Mouse (Mus musculus): ENCODE measurements around the gene Gm11733. TPM values are rescaled to one million over a fixed set of nuclear protein-coding genes. Genes with fewer than 3 reads are reported as not detected.

Gene Gm11733
- polyA plus RNA-seq, 1 experiment: not detected

DNA sequence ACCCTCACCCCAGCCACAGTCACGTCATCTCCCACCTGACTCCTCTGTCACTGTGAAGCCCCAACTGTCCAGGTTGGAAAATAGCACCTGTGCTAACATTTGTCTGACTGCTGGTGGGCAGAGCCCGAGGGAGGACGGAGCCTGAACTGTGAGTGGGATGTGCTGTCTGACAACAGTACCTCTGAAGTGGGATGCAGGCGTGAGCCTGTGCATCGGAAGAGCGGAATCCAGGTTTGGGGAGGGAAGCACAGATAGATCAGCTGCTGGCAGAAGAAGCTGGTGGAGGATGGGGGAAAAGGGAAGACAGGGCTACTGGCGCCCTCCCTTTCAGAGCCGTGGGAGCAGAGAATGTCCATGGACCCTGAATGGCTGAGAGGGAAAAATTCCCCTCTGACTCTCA lies 11.3 kb upstream of the Gm11733 start:
- no peaks in the 10 kb centered on the region for H3K79me3 ChIP-seq (ENCODE audit: low read depth)
- no peaks in the 10 kb centered on the region for H3K36me3 ChIP-seq (ENCODE audit: control insufficient read depth, insufficient read depth)
- H3K79me2 ChIP-seq (ENCODE audit: control insufficient read depth, insufficient read depth): no peaks in the 10 kb centered on the region
- H3K27me3 ChIP-seq (ENCODE audit: control insufficient read depth, insufficient read depth, insufficient read length): peaks cover 9% of the 10 kb centered on the region
- TF ChIP-seq CEBPB (IDR thresholded peaks at IDR 0.05; ENCODE audit: low read depth) (no peak), MAX (IDR thresholded peaks at IDR 0.05) (no peak), FOSL1 (IDR thresholded peaks at IDR 0.05; ENCODE audit: insufficient read depth, low read length, poor library complexity, severe bottlenecking) (no peak), CTCF (IDR thresholded peaks at IDR 0.05; ENCODE audit: control insufficient read depth, insufficient read depth, insufficient read length) (no peak), MYOG (IDR thresholded peaks at IDR 0.05; ENCODE audit: control insufficient read depth, extremely low read depth, insufficient read length) (no peak)
- H3ac ChIP-seq (ENCODE audit: control insufficient read depth, insufficient read length, low read depth): no peak overlapping the region
- no peak overlapping the region for H3K4me3 ChIP-seq (ENCODE audit: insufficient read depth, poor library complexity, severe bottlenecking)

DNA sequence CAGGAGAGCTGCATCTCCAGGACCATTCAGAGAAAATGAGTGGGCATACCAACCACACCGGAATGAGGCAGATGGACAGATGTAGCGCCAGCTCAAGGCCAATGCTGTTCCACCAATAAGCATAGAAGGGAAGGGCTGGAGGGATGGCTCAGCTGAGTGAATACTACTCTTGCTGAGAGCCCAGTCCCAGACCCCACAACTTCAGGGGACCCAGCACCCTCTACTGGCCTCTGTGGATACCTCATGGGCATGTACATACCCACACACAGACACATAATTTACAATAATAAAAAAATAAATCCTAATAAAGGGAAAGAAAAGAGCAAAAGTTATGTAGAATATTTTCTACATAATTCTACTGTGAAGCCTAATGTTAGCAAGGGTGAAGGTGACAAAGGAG lies 9.0 kb upstream of the Gm11733 start:
- Histone ChIP-seq H3K79me3 (ENCODE audit: low read depth) (no peaks in the 10 kb centered on the region), H3K79me2 (ENCODE audit: control insufficient read depth, insufficient read depth) (no peaks in the 10 kb centered on the region), H3K27me3 (ENCODE audit: control insufficient read depth, insufficient read depth, insufficient read length) (peaks cover 15% of the 10 kb centered on the region), H3K4me3 (ENCODE audit: insufficient read depth, poor library complexity, severe bottlenecking) (no peak overlapping the region), H3K36me3 (ENCODE audit: control insufficient read depth, insufficient read depth) (no peaks in the 10 kb centered on the region), H3ac (ENCODE audit: control insufficient read depth, insufficient read length, low read depth) (no peak overlapping the region)
- TF ChIP-seq USF1 (IDR thresholded peaks at IDR 0.05; ENCODE audit: low read depth) (no peak), CEBPB (IDR thresholded peaks at IDR 0.05; ENCODE audit: low read depth) (no peak), MYOD1 (IDR thresholded peaks at IDR 0.05; ENCODE audit: control insufficient read depth, insufficient read length, low read depth) (no peak), FOSL1 (IDR thresholded peaks at IDR 0.05; ENCODE audit: insufficient read depth, low read length, poor library complexity, severe bottlenecking) (no peak), MYOG (IDR thresholded peaks at IDR 0.05; ENCODE audit: control insufficient read depth, extremely low read depth, insufficient read length) (no peak), MAX (IDR thresholded peaks at IDR 0.05) (no peak)

DNA sequence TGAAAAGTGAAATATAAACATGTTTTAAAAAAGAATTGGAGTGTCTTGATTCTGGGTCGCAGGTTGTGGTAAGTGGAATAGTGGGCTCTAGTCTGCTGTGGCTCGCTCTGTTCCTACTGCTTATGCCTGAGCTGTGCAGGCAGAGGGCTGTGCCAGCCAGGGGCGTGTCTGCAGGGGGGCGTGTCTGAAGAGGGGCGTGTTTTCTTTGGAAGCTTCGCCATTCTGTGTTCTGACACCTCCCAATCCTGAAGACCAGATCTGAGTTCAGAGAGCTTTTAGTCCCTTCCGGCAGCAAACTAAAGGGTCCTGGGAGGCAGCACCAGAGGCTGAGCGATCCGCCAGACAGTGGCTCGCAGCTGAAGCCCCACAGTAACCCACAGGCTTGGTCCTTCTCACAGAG lies 8.5 kb upstream of the Gm11733 start:
- TF ChIP-seq MAX (IDR thresholded peaks at IDR 0.05) (no peak), FOSL1 (IDR thresholded peaks at IDR 0.05; ENCODE audit: insufficient read depth, low read length, poor library complexity, severe bottlenecking) (no peak), CEBPB (IDR thresholded peaks at IDR 0.05; ENCODE audit: low read depth) (no peak), CTCF (IDR thresholded peaks at IDR 0.05; ENCODE audit: control insufficient read depth, insufficient read depth, insufficient read length) (no peak), MYOD1 (IDR thresholded peaks at IDR 0.05; ENCODE audit: control insufficient read depth, insufficient read length, low read depth) (no peak), MYOG (IDR thresholded peaks at IDR 0.05; ENCODE audit: control insufficient read depth, extremely low read depth, insufficient read length) (no peak)
- H3ac ChIP-seq (ENCODE audit: control insufficient read depth, insufficient read length, low read depth): no peak overlapping the region
- H3K4me3 ChIP-seq (ENCODE audit: insufficient read depth, poor library complexity, severe bottlenecking): no peak overlapping the region
- peaks cover 18% of the 10 kb centered on the region for H3K27me3 ChIP-seq (ENCODE audit: control insufficient read depth, insufficient read depth, insufficient read length)
- no peaks in the 10 kb centered on the region for H3K36me3 ChIP-seq (ENCODE audit: control insufficient read depth, insufficient read depth)
- no peaks in the 10 kb centered on the region for H3K79me2 ChIP-seq (ENCODE audit: control insufficient read depth, insufficient read depth)
- no peaks in the 10 kb centered on the region for H3K79me3 ChIP-seq (ENCODE audit: low read depth)

DNA sequence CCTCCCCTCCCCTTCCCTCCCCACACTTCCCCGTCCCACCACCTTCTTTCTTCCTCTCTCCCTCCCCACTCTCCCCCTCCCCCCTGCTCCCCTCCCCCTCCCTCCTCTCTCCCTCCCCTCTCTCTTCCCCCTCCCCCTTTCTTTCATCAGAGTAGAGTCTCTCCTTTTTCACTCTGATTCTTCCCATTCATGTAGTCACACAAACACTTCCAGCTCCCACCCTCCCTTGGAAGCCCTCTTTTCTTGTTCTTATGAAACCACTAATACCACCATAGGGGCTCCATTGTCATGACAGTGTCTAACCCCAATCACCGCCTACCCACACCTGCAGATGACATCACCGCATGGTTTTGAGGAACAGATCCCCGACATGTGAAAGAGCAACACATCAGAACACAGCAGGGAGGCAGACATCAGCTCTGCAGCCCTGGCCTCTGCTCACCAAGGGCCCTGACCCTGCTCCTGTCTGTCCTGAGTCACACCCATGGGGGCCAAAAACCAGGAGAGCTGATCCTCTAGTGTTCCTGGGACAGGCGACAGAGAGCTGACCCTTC lies 7.5 kb upstream of the Gm11733 start:
- no peaks in the 10 kb centered on the region for H3K36me3 ChIP-seq (ENCODE audit: control insufficient read depth, insufficient read depth)
- TF ChIP-seq MYOD1 (IDR thresholded peaks at IDR 0.05; ENCODE audit: control insufficient read depth, insufficient read length, low read depth) (no peak), USF1 (IDR thresholded peaks at IDR 0.05; ENCODE audit: low read depth) (no peak)

GRCm38 (mm10) chr11:117478271-117479006 lies 5.7 kb upstream of the Gm11733 start:
- H3ac ChIP-seq (ENCODE audit: control insufficient read depth, insufficient read length, low read depth): no peak overlapping the region
- H3K79me3 ChIP-seq (ENCODE audit: low read depth): no peaks in the 10 kb centered on the region
- no peaks in the 10 kb centered on the region for H3K36me3 ChIP-seq (ENCODE audit: control insufficient read depth, insufficient read depth)
- H3K79me2 ChIP-seq (ENCODE audit: control insufficient read depth, insufficient read depth): no peaks in the 10 kb centered on the region
- H3K27me3 ChIP-seq (ENCODE audit: control insufficient read depth, insufficient read depth, insufficient read length): peaks cover 22% of the 10 kb centered on the region
- TF ChIP-seq FOSL1 (IDR thresholded peaks at IDR 0.05; ENCODE audit: insufficient read depth, low read length, poor library complexity, severe bottlenecking): no peak
- no peak for TF ChIP-seq MYOG (IDR thresholded peaks at IDR 0.05; ENCODE audit: control insufficient read depth, extremely low read depth, insufficient read length)
- TF ChIP-seq MYOD1 (IDR thresholded peaks at IDR 0.05; ENCODE audit: control insufficient read depth, insufficient read length, low read depth): no peak
- TF ChIP-seq USF1 (IDR thresholded peaks at IDR 0.05; ENCODE audit: low read depth): no peak
- no peak for TF ChIP-seq CEBPB (IDR thresholded peaks at IDR 0.05; ENCODE audit: low read depth)
- no peak for TF ChIP-seq MAX (IDR thresholded peaks at IDR 0.05)
- TF ChIP-seq CTCF (IDR thresholded peaks at IDR 0.05; ENCODE audit: control insufficient read depth, insufficient read depth, insufficient read length): no peak
- H3K4me3 ChIP-seq (ENCODE audit: insufficient read depth, poor library complexity, severe bottlenecking): no peak overlapping the region

More for the DNA sequence above, 7.5 kb upstream of the Gm11733 start:
- no peak overlapping the region for H3ac ChIP-seq (ENCODE audit: control insufficient read depth, insufficient read length, low read depth)
- H3K4me3 ChIP-seq (ENCODE audit: insufficient read depth, poor library complexity, severe bottlenecking): no peak overlapping the region
- H3K79me2 ChIP-seq (ENCODE audit: control insufficient read depth, insufficient read depth): no peaks in the 10 kb centered on the region
- H3K79me3 ChIP-seq (ENCODE audit: low read depth): no peaks in the 10 kb centered on the region
- peaks cover 27% of the 10 kb centered on the region for H3K27me3 ChIP-seq (ENCODE audit: control insufficient read depth, insufficient read depth, insufficient read length)
